Mouse (Mus musculus): ENCODE results near the gene Hoxa11.

DNA sequence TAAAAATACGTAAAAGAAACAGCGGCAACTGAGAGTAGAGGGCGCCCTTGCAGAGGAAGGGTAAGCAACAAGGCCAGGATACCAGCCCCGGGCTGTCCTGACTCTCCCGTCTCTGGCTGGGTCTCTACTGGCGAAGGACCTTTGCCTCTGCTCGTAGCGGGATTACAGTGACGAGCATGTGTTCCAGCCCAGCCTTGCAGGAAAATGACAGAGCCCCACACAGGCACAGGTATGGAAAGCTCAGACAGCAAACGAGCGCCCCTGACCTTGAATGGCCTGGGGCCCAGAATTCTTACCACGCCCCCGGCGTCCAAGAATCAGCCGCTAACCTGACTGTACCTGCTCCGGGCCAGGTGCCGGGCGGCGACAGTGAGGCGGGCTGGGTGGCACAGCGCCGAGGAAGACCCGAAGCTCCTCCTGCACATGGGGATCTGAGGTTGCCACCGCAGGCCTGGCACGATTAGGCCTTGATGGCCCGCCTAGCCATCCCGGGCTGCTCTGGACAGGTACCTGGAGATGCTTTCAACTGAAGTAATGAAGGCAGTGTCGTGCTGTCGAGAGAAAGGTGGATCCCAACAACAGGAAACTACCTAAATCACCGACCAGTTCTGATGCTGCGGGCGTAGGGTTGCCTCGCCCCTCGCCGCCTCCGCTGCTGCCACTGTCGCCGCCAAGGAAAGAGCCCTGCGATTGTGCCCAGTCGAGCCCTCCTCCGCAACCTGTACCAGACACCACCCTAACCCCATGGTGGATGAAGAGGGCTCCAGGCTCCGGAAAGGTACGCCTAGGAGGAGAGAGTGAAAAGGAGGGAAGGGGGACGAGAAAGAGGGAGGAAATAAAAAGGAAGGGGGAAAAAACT lies 15.8 kb downstream of the Hoxa11 start:
- TF ChIP-seq POLR2A (IDR thresholded peaks at IDR 0.05; ENCODE audit: control insufficient read depth, extremely low read depth, insufficient read depth, low read length, poor library complexity) (no peak), CTCF (IDR thresholded peaks at IDR 0.05; ENCODE audit: borderline replicate concordance, control insufficient read depth, extremely low read depth, insufficient read depth, low read length, poor library complexity) (no peak)

All from thymus, adult 2 months (tissue).